Mouse (Mus musculus) left cerebral cortex, adult 8-10 months (tissue): ENCODE data around the gene Fgfr2. TPM values are rescaled to one million over a fixed set of nuclear protein-coding genes. Genes with fewer than 3 reads are reported as not detected.
"Not testable (repeated sequence)": the region's sequence is repeated elsewhere in the genome, so short reads cannot be mapped to it uniquely, and the experiment has no call there.

Source experiments
- DNase-seq, 2 experiments: peaks; one replicate each; pipeline ENCODE4 v3.0.0; 2022; ENCODE audit warnings: low spot score in 2 of 2
- total RNA-seq, 4 experiments: library from RNA; stranded (reverse); gene quantifications; 2 replicates each; pipeline ENCODE4 v1.2.4; 2022

The Fgfr2 gene
- total RNA-seq, 4 experiments from 2014 or later: 50.6 to 73.1 (median 64.8) TPM

DNA sequence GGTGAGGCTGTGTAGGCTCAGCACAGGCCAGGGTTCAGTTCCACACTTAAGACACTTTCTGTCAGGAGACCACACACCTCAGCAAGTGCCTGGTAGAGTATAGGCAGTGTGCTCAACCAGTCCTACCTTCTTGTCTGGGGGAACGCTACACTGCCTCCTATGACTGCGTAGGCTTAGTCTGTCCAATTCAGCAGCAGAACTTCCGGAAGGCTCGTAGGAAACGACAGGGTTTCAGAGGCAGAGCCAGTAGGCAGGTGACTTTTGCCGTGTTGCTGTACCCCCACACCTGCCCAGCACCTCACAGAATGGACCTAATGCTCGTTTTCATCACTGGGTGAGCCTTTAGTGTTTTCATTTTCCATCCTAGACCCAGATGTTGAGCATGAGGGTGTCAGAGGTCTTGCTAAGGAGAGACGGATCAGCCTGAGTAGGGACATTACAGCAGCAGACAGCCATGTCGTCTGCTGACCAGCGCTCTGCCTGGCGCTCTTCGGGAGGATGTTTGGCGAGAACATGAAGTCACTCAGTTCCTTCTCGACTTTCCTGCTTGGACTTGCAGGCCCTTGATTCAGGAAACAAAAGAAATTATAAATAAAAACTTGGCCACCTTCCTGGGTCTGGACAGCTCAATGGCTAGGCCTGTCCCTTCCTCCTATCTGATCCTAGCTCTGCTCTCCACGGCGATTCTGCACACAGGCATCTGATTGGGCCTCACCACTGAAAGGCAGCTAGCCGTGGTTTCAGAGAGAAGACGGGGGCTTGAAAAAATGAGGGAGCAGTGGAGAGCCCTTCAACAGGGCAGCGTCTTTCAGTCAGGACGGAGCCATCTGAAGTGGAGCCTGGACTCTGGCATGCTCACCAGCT, 452.9 kb downstream of the Fgfr2 start:
- DNase-seq: no peak

DNA sequence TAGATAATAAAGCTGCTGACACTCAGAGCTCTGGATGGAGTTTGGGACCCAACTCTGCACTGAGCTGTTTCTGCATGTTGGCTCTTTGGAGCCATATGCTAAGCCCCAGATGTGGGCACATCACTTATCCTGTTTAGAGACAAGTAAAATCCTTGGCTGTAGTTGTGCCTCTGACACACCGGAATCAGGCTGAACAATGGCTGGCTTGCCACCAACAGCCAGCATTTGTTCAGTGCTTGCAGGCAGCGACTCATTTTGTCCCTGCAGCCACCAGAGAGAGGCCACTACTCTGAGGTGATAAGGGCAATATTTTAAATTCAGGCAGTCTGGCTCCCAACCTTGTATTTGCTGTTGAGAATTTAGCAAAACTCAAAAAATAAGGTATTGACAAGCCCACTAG, 454.5 kb downstream of the Fgfr2 start:
- DNase-seq: no peak

GRCm38 (mm10) chr7:132666516-132666915, 456.6 kb downstream of the Fgfr2 start:
- no peak for DNase-seq

DNA sequence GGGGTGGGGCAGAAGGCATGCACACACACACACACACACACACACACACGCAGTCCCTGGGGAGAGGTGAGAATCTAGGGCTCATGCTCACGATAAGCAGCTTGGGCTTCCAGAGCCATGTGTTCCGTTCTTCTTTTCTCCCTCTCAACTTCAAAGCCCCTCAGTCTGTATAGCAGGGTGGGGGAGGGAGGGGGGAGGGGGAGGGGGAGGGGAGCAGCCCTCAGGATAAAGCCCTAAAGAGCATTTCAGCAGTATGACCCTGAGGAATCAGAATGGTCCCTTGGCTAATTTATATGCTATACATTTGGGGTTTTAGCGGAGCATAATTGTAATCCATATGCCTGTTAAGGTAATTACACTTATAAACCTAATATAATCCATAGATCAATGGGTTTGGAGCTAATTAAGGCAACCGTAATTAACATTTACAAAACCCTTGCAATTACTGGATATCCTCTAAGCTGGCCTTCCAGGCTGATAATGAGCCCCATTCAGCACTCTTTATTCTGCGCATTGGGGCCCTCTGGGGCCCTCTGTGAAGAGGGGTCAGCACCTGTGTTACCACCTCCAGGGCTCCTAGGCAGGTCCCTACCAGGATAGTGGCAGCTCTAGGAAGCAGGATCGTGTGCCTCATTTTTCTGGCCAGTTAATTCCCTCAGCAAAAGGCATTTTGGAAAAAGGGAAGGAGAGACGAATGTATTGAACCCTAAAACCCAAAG, 457.3 kb downstream of the Fgfr2 start:
- no peak for DNase-seq

DNA sequence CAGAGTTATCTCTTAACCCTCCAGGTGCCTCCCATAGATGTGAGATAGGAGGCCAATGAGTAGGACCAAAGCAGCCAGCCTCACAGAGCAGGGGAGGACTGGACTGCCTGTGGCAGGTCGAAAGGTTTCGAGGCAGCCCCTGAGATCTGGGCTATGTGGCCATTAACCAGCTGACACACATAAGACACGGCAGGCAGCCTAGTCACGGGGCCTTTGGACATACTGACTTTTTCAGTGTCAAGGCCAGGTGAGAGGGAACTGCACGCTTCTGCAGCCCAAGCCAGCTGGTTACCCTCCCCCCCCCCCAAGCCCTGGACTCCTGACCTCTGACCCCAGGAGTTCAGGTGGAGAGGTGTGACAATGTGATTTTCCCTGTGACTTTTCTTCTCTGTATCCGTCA, 458.3 kb downstream of the Fgfr2 start:
- DNase-seq: no peak

GRCm38 (mm10) chr7:132662831-132663230, 460.3 kb downstream of the Fgfr2 start:
- not testable (repeated sequence) for DNase-seq

- no peak for DNase-seq
Observed at GRCm38 (mm10) chr7:132659633-132660032, 463.5 kb downstream of the Fgfr2 start.

DNA sequence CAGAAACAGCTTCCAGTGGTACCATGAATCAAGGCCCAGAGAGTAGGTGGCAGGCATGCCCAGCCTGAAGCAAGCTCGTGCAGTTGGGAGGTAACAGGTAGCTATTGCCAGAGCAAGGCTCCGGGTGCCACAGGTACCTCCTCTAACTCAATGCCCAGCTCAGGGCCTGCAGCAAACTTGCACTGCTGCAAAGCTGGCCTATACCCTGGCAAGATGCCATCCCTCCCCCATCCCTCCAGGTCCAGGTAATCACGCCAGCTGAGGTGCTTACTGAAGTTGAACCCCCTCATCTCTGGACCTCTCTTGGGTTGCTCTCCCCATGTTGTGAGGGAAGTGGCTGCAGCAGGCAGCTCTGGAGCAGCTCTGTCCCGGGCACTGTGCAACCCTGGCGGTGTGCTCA, 464.5 kb downstream of the Fgfr2 start:
- no peak for DNase-seq

- no peak for DNase-seq
Observed at GRCm38 (mm10) chr7:132658058-132658450, 465.1 kb downstream of the Fgfr2 start.

- DNase-seq: no peak
Observed at GRCm38 (mm10) chr7:132657371-132658057, 465.6 kb downstream of the Fgfr2 start.

GRCm38 (mm10) chr7:132656548-132656947, 466.6 kb downstream of the Fgfr2 start:
- DNase-seq: peak; percentile 69 to 76

DNA sequence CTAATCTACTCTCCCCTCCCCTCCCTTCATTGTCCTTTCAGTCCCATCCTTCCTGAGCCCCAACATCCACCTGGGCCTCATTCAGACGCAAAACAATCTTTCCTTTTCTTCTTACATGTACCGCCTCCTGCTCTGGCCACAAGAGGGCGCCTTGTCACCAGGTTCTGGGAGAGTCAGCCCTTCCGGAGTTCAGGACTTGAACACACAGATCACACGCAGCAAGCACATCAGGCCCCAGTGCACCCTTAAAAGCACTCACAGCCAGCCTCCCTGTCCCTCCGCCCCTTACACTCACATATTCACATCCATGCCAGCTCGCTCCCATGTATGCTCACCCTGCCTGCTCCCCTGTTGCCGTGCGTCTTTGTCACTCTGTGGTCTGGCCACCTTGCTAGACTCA, 467.1 kb downstream of the Fgfr2 start:
- peak; percentile 72 to 82 for DNase-seq

GRCm38 (mm10) chr7:132654412-132654811, 468.7 kb downstream of the Fgfr2 start:
- DNase-seq: no peak

GRCm38 (mm10) chr7:132646514-132646913, 476.6 kb downstream of the Fgfr2 start:
- no peak for DNase-seq

- DNase-seq: no peak
Observed at GRCm38 (mm10) chr7:132644605-132645279, 478.4 kb downstream of the Fgfr2 start.

DNA sequence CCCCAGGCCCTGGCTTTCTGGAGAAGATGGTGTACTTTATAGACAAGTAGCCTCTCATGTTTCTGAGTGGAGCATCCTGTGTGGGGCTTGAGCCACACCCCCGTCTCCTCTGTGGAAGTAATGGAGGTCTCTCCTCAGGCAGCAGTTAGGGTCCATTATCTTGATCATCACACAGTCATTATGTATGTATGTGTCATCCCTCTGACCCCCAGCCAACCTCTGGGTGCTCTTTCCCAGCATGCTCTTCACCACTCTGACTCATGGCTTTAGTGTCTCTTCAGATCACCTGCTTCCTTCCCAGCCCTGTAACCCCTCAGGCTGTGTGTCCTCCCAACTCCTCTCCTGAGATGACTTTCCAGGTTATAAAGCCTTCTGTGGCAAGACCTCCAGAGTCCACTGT, 481.5 kb downstream of the Fgfr2 start:
- no peak for DNase-seq

- no peak for DNase-seq
Observed at GRCm38 (mm10) chr7:132640946-132641345, 482.2 kb downstream of the Fgfr2 start.

- DNase-seq: no peak
Observed at GRCm38 (mm10) chr7:132638446-132639087, 484.6 kb downstream of the Fgfr2 start.

GRCm38 (mm10) chr7:132637292-132637691, 485.9 kb downstream of the Fgfr2 start:
- no peak for DNase-seq

- DNase-seq: peak in 1 of 2 experiments; percentile 51
Observed at GRCm38 (mm10) chr7:132631313-132631712, 491.8 kb downstream of the Fgfr2 start.

- DNase-seq: no peak
Observed at GRCm38 (mm10) chr7:132627448-132627847, 495.7 kb downstream of the Fgfr2 start.
